Mouse (Mus musculus) kidney, postnatal 25 days (tissue): ENCODE data around the gene Acin1.
A peak's percentile ranks its signal among the peaks of the same experiment; 100 is the strongest.

Source experiments
- DNase-seq, 2 experiments: peaks; one replicate each; pipeline ENCODE4 v3.0.0; 2021; ENCODE audit warnings: mixed read lengths in 2 of 2

The Acin1 gene

DNA sequence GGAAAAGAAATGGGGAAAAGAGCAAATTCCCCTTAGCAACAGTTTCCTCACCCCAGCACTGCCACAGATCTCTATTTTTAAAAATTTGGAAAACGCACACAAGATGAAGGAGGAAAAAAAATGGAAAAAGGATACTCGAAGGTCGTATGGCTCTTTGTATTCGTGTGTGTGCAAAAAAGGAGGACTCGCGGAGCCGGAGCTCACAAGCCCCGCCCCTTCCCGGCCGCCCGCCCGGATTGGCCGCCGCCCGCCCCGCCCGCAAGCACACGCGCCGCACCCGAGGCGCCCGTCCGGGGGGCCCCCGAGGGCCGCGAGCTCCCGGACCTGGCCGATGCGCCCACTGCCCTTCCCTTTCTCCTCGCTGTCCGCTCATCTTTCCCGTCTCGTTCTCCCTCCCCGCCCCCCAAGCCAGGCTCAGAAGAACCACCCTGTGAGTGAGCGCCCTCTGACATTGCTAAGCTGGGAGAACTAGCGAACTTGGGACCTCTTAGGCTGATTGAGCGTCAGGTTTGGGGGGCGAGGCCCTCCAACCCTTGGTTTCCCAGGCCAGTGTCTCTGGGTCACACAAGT is 80.9 kb downstream of the Acin1 start, which contains the start of gene 4931414P19Rik:
Gene 4931414P19Rik (minus strand): TSS at position 242 of the 570 bp plus-strand sequence.
- DNase-seq: peak; percentile 88 to 93

DNA sequence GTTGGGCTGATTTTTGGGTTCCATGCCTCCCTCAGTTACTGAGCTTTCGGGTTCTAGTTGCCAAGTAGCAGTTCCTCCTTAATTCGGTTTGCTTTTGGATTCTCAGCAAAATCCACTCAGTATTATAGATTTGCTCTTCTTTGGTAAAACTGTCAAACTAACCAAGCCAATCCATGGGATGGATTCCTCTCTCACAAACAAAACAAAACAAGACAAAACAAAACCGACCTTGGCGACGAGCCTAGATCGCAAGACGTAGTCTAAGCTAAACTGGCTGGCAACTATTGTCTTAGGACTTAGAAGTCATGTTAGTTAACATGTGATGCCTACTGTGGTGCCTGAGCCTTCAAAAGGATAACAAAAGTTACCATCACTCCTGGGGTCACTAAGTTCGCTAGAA is 83.0 kb downstream of the Acin1 start:
- DNase-seq: no peak

DNA sequence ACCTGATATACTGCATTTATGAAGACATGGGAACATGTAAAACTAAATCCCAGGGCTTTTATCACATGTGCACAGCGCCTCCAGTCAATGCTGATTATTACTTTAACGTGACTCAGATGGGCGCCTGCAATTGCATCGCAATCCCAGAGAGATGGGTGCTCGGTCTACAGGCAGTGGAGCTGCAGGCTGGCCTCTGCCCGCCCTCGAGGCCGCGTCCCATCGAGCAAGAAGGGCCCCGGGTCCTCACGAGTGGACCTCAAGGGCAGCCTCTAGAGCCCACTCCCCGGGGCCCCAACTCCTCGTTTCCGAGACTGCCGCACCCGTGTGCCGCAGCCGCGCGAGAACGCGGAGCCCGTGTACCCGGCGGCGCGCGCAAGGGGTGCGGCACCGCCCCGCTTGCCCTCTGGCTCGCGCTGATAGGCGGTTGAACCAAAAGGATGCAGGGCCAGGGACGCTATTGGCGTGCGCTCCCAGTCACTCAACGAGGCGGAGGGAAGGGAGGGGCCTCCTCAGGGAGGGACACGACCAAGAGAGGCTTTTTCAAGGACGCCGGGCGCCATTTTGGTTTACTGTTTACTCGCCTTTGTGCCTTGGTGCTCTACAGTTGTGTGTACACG is 83.6 kb downstream of the Acin1 start:
- DNase-seq: peak; percentile 97 to 100

DNA sequence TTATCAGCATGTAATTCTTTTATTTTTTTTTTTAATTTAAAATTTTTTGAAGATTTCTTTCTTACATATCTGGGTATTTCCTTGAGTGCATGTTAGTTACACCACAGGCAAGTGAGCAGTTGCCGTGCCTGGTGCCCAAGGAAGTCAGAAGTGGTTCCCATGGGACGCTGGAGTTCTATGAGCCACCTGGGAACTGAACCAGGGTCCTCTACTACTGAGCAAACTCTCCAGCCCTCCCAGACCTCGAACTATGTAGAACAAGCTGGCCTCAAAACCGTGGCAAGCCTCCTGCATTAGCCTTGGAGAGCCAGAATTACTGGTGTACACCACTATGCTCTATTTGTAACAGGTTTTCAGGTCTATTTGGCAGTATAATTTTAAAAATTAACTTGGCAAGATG is 84.1 kb downstream of the Acin1 start:
- DNase-seq: no peak

DNA sequence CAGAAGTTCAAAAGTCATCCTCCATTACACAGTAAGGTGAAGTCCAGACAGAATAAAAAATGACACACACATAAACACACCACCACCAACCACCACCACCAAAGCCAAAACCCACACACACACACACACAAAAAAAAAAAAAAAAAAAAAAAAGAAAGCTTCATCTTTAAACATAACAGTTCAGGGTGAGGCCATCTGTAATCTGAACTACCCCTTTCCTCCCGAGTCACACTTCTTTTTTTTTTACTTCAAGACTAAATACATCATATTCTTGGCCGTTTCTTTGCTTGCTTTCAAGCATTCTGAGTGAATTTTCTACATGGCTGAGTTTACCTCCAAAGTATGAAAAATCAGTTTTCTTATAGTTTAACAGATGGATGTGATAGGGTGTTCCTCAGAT is 85.1 kb downstream of the Acin1 start:
- DNase-seq: no peak

DNA sequence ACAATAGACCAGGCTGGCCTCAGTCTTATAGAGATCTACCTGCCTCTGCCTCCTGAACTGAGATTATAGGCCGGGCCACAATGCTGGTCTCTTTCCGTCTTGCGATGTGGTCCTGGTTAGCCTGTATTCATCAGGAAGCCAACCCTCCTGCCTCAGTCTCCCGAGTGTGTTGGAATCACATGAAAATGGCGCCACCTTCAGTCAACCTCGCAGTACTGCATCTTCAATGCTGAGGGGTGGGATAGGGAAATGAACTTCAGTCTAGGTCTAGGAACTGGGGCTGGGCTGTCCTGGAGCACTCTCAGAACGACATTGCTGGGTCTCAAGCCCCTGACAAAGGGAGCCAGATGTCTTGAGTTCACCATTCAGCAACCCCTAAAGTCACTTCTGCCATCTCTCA is 89.6 kb downstream of the Acin1 start:
- DNase-seq: no peak

DNA sequence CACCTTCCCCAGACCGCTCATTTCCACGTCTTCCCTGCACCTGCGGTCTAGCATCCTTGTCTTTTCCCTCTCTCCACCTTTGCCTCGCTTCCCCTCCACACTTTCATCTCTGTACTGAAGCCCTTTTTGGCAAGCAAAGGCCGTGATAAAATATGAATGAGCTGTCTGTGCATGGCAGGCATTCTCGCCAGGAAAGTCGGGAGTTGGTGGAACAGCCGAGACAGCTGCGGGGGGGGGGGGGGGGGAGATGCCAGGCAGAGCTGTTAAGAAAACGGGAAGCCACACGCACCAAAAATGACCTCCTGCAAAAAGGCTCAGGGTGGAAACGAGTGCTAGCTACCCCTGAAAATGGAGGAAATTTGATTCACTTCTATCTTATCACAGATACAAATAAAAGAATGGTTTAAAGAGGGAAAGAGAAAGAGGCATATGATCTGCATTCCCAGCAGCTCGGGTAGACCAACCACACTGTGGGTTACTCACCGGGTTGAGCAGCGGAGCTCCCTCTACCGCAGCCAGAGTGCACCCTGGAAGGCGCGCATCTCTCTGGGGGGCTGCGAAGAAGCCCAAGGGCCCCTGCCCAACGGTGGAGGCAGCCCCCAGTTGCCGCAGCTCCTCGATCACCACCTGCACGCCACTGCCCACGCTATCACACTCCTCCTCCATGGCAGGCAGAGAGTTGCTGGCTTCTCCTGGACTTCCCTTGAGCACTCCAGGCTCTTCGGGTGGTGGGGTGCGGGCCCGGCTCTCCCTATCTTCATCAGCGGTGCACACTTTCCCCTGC is 91.9 kb downstream of the Acin1 start:
- DNase-seq: no peak

DNA sequence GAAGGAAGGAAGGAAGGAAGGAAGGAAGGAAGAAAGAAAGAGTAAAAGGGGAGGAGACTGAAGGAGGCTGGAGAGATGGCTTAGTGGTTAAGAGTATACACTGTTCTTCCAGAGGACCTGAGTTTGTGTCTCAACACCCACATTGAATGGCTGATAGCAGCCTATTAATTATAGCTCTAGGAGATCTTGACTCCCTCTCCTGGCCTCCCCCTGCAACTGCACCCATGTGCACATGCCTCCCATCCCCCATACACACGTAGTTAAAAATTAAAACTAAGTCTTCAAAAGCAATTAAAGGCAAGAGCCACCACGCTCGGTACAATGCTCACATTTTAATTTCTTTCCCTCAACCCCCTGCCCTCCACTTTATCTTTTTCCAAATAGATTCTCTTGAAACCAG is 92.7 kb downstream of the Acin1 start:
- DNase-seq: no peak

DNA sequence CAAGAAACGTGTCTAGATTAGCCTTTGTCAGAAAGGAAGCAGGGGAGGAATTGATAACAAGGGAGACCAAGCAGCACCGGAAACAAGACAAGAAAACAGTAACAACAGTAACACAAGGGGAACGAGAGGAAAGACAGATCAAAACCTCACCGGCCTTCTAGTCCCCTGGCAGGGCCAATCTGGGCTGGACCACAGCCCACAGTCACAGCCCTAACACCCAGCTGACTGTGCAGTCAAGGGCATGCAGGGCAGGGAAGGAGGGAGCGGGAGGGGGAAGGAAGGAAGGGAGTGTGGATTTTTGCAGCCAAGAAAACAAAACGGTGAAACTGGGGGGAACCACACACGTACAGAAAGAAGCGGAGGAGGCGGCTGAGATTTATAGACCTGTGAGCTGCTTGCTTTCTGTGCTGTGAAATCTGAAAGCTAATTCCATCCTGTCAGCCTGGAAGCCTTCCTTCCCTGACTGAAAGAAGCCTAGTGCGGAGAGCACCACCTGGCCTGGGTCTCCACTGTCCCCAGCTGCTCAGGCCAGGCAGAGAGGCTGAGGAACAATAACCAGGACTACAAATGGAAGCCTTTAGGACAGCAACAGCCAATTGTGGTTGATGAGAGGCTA is 94.3 kb downstream of the Acin1 start:
- DNase-seq: peak; percentile 39 to 71
